Mouse (Mus musculus) midbrain, embryonic 11.5 days (tissue): ENCODE data around the gene Mthfd2l. TPM values are rescaled to one million over a fixed set of nuclear protein-coding genes. Genes with fewer than 3 reads are reported as not detected.

ENCODE experiments used
- ATAC-seq: fragments of 200-750 bp; cut with Nextera tagmentation; 2 replicates; pipeline ENCODE4 v1.8.0; 2017; ENCODE audit warnings: moderate TSS enrichment, moderate library complexity; ENCODE audit not compliant: low FRiP score
- DNase-seq: peaks from one replicate; pipeline ENCODE4 v3.0.0; 2015; ENCODE audit warnings: low spot score; ENCODE audit errors: missing footprints
- H3K27ac ChIP-seq: fragments of 300-500 bp; sonication (generic); 2 replicates; pipeline ENCODE4 v1.5.1; 2014; ENCODE audit warnings: low read depth, low read length
- H3K27me3 ChIP-seq: fragments of 300-500 bp; sonication (generic); 2 replicates; pipeline ENCODE4 v1.6.1; 2014; ENCODE audit warnings: mild to moderate bottlenecking, low read length, moderate library complexity, mixed read lengths; ENCODE audit not compliant: control insufficient read depth, insufficient read depth
- H3K36me3 ChIP-seq: fragments of 300-500 bp; sonication (generic); 2 replicates; pipeline ENCODE4 v1.6.1; 2014; ENCODE audit warnings: mild to moderate bottlenecking, low read length, moderate library complexity, mixed read lengths; ENCODE audit not compliant: control insufficient read depth, insufficient read depth
- H3K4me1 ChIP-seq: fragments of 300-500 bp; sonication (generic); 2 replicates; pipeline ENCODE4 v1.6.1; 2014; ENCODE audit warnings: low read length; ENCODE audit not compliant: control insufficient read depth, insufficient read depth
- H3K4me2 ChIP-seq: fragments of 300-500 bp; sonication (generic); 2 replicates; pipeline ENCODE4 v1.6.1; 2014; ENCODE audit warnings: mild to moderate bottlenecking, moderate library complexity
- H3K4me3 ChIP-seq: fragments of 300-500 bp; sonication (generic); 2 replicates; pipeline ENCODE4 v1.5.1; 2014; ENCODE audit warnings: low read depth, low read length
- H3K9ac ChIP-seq: fragments of 300-500 bp; sonication (generic); 2 replicates; pipeline ENCODE4 v1.6.1; 2014; ENCODE audit warnings: low read length
- H3K9me3 ChIP-seq: fragments of 300-500 bp; sonication (generic); 2 replicates; pipeline ENCODE4 v1.6.1; 2016; ENCODE audit warnings: low read length; ENCODE audit not compliant: control insufficient read depth
- WGBS: fragments of 180-500 bp; shearing (Covaris S2); extraction: QIAGEN DNeasy Blood & Tissue Kit; methylation state at CpG from one replicate; pipeline ENCODE4 v1.1.7; 2014; 5-methylcytosine and 5-hydroxymethylcytosine counted together
- polyA plus RNA-seq: library from polyadenylated mRNA; unstranded; fragments of >200 nt; fragmentation: Nextera tagmentation; extraction: Ambion mirVana; gene quantifications from 2 replicates; pipeline ENCODE4 v1.2.1, GENCODE M21; 2014

Gene Mthfd2l
- polyA plus RNA-seq, 1 experiment from 2014 or later, result 105 TPM

GRCm38 (mm10) chr5:91027164-91027563, 96.2 kb downstream of the Mthfd2l start, which contains the start of gene Epgn:
Gene Epgn, plus strand, starts transcription at chr5:91027464.
- H3K27ac ChIP-seq, result no peak within 1 kb of the TSS
- WGBS, result 89% methylated on average over 6 of the region's 6 CpGs

GRCm38 (mm10) chr5:91027840-91028239, 96.9 kb downstream of the Mthfd2l start:
- DNase-seq (no peak), ATAC-seq (no peak)
- Histone ChIP-seq H3K4me3 (no peak overlapping the region), H3K27me3 (no peaks in the 10 kb centered on the region), H3K4me1 (no peaks in the 10 kb centered on the region), H3K27ac (no peak overlapping the region), H3K9me3 (no peaks in the 10 kb centered on the region), H3K9ac (no peak overlapping the region), H3K36me3 (no peaks in the 10 kb centered on the region), H3K4me2 (no peak overlapping the region)
- WGBS, result 76% methylated on average over 1 of the region's 1 CpGs

More at GRCm38 (mm10) chr5:91027164-91027563, 96.2 kb downstream of the Mthfd2l start, which contains the start of gene Epgn:
- DNase-seq, result no peak
- Histone ChIP-seq H3K36me3 (no peaks in the 10 kb centered on the region), H3K4me1 (no peaks in the 10 kb centered on the region), H3K27me3 (no peaks in the 10 kb centered on the region), H3K4me3 (no peak within 1 kb of the TSS), H3K9ac (no peak within 1 kb of the TSS), H3K9me3 (no peaks in the 10 kb centered on the region), H3K4me2 (no peak within 1 kb of the TSS)
- ATAC-seq, result no peak

DNA sequence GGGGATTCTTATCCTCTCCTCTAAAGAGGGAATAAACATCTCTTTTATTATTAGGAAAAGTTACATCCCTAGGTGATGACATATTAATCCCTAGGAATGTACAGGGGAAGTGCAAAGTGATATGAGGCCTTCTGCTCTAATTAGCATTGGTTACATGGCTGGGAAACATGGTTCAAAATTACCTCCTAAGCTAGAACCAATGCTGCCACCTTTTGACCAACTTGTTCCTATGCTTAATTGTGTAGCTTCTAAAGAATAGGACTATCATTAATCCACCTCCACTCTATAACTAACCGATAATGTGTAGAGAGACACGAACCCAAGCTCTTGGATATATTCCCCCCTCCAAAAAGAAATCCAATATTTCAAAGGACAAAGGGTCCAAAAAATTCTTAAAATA, 99.7 kb downstream of the Mthfd2l start:
- DNase-seq (no peak), ATAC-seq (no peak)
- no peak overlapping the region for H3K27ac ChIP-seq
- no peaks in the 10 kb centered on the region for H3K27me3 ChIP-seq
- no peaks in the 10 kb centered on the region for H3K9me3 ChIP-seq
- no peaks in the 10 kb centered on the region for H3K4me1 ChIP-seq
- no peak overlapping the region for H3K9ac ChIP-seq
- H3K4me3 ChIP-seq, result no peak overlapping the region
- no peak overlapping the region for H3K4me2 ChIP-seq
- 95% methylated on average over 2 of the region's 2 CpGs for WGBS
- H3K36me3 ChIP-seq, result no peaks in the 10 kb centered on the region

DNA sequence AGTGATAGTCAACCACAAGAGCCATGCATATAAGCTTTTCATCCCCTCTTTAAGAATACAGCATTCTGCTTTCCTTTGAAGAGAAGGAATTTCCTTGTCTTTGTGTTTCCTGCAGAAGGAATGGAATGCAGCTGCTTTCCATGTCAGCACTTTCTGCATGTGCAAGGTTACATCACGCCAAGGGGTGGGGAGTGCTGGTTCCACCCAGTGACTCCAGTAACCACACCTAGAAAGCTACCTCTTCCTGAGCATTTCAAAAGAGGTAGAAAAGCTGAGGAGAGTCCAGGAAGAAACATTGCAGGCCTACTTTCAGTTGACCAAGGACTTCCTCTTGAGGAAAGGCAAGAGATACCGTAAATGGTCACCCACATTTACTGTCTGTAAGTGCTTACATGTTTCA, 104.4 kb downstream of the Mthfd2l start:
- DNase-seq, result no peak
- H3K4me3 ChIP-seq, result no peak overlapping the region
- ATAC-seq, result no peak
- H3K9ac ChIP-seq, result no peak overlapping the region
- no peaks in the 10 kb centered on the region for H3K9me3 ChIP-seq
- no peak overlapping the region for H3K4me2 ChIP-seq
- WGBS, result 90% methylated on average over 2 of the region's 2 CpGs
- no peaks in the 10 kb centered on the region for H3K36me3 ChIP-seq
- H3K27ac ChIP-seq, result no peak overlapping the region
- no peaks in the 10 kb centered on the region for H3K4me1 ChIP-seq
- no peaks in the 10 kb centered on the region for H3K27me3 ChIP-seq

- WGBS, result 94% methylated on average over 4 of the region's 4 CpGs
- Histone ChIP-seq H3K4me1 (no peaks in the 10 kb centered on the region), H3K9me3 (no peaks in the 10 kb centered on the region), H3K9ac (no peak overlapping the region), H3K4me2 (no peak overlapping the region), H3K27ac (no peak overlapping the region), H3K36me3 (no peaks in the 10 kb centered on the region), H3K4me3 (no peak overlapping the region), H3K27me3 (no peaks in the 10 kb centered on the region)
- ATAC-seq, result no peak
- DNase-seq, result no peak
These were observed 105.7 kb downstream of the Mthfd2l start for GRCm38 (mm10) chr5:91036628-91037027.

- no peaks in the 10 kb centered on the region for H3K9me3 ChIP-seq
- no peak overlapping the region for H3K4me2 ChIP-seq
- no peaks in the 10 kb centered on the region for H3K4me1 ChIP-seq
- no peak overlapping the region for H3K27ac ChIP-seq
- H3K4me3 ChIP-seq, result no peak overlapping the region
- DNase-seq (no peak), ATAC-seq (no peak)
- H3K27me3 ChIP-seq, result no peaks in the 10 kb centered on the region
- H3K36me3 ChIP-seq, result no peaks in the 10 kb centered on the region
- H3K9ac ChIP-seq, result no peak overlapping the region
- WGBS, result 69% methylated on average over 2 of the region's 2 CpGs
These were observed 106.8 kb downstream of the Mthfd2l start for GRCm38 (mm10) chr5:91037756-91038155.

DNA sequence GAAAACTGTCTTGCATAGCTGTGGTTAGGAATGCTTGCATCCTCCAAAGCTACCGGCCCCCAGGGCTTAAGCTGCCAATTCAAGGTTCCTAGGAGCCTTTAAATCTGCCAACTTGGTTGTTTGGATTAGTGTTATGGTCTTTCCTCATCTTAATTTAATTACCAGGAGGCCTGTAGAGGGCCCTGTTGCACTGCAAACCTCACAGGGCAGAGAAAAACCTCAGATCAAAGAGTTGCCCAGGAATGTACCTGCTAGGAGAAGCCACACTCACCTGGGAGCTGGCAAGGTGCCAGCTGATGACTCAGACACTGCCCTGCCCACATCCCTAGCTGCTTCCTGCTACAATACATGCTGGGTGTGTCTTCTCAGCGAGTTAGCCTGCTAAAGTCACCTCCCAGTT, 107.6 kb downstream of the Mthfd2l start:
- no peak overlapping the region for H3K4me2 ChIP-seq
- H3K9me3 ChIP-seq, result no peaks in the 10 kb centered on the region
- H3K9ac ChIP-seq, result no peak overlapping the region
- no peaks in the 10 kb centered on the region for H3K27me3 ChIP-seq
- H3K36me3 ChIP-seq, result no peaks in the 10 kb centered on the region
- no peak for ATAC-seq
- WGBS, result 26% methylated on average over 2 of the region's 2 CpGs
- no peaks in the 10 kb centered on the region for H3K4me1 ChIP-seq
- no peak overlapping the region for H3K4me3 ChIP-seq
- no peak overlapping the region for H3K27ac ChIP-seq
- DNase-seq, result no peak

DNA sequence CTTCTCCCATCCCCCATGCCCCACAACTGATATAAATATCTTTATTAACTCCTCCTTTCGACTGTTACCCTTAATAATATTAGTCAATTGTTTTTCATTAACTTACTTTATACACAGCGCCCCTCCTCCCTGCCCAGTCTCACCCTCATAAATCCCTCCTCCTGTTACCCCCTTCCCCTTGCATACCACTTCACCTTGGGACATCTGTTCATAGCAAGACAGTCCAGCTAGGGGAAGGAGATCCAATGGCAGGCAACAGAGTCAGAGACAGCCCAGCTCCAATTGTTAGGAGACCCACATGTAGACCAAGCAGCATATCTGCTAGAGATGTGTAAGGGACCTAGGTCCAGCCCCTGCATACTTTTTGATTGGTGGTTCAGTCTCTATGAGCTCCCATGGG, 108.0 kb downstream of the Mthfd2l start:
- ATAC-seq (no peak), DNase-seq (no peak)
- Histone ChIP-seq H3K27me3 (no peaks in the 10 kb centered on the region), H3K27ac (no peak overlapping the region), H3K4me2 (no peak overlapping the region), H3K4me1 (no peaks in the 10 kb centered on the region), H3K4me3 (no peak overlapping the region), H3K36me3 (no peaks in the 10 kb centered on the region), H3K9ac (no peak overlapping the region), H3K9me3 (no peaks in the 10 kb centered on the region)
- WGBS, result 86% methylated on average over 2 of the region's 2 CpGs

- Histone ChIP-seq H3K9me3 (no peaks in the 10 kb centered on the region), H3K4me2 (no peak overlapping the region), H3K4me3 (no peak overlapping the region), H3K27me3 (no peaks in the 10 kb centered on the region), H3K27ac (no peak overlapping the region), H3K9ac (no peak overlapping the region), H3K36me3 (no peaks in the 10 kb centered on the region), H3K4me1 (no peaks in the 10 kb centered on the region)
- ATAC-seq (no peak), DNase-seq (no peak)
- 84% methylated on average over 6 of the region's 6 CpGs for WGBS
These were observed 117.1 kb downstream of the Mthfd2l start for GRCm38 (mm10) chr5:91047987-91048386.

DNA sequence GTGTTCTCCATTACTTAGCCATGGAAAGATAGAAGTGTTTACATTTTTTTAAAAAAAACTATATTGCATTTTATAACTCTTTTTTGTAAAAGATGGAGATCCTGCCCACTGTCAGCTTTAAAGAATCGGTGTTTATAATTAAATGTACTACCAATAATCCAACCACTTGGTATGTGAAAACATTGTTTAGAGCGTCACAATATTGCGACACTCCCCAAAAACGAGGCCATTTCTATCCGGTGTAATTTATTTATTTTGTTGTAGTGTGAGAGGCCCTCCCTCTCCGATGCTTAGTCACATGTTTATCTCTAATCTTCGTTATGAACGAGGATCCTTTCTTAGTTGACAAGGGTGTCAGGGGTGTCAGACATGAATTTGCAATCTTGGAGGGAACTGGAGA, 117.5 kb downstream of the Mthfd2l start:
- no peaks in the 10 kb centered on the region for H3K36me3 ChIP-seq
- no peak overlapping the region for H3K4me3 ChIP-seq
- H3K27ac ChIP-seq, result no peak overlapping the region
- WGBS, result 90% methylated on average over 8 of the region's 8 CpGs
- H3K9me3 ChIP-seq, result no peaks in the 10 kb centered on the region
- H3K27me3 ChIP-seq, result no peaks in the 10 kb centered on the region
- H3K9ac ChIP-seq, result no peak overlapping the region
- H3K4me1 ChIP-seq, result no peaks in the 10 kb centered on the region
- DNase-seq, result no peak
- H3K4me2 ChIP-seq, result no peak overlapping the region
- ATAC-seq, result no peak
